Mouse (Mus musculus) heart, postnatal 0 days (tissue): ENCODE data around the gene Dmrt1.

Experiments
- CTCF ChIP-seq: IDR thresholded peaks from 2 replicates; pipeline ENCODE4 v1.5.1; 2016; ENCODE audit warnings: antibody characterized with exemption, control low read depth, low read depth
- EP300 ChIP-seq: IDR thresholded peaks from 2 replicates; pipeline ENCODE4 v1.6.1; 2016; ENCODE audit warnings: antibody characterized with exemption, low read depth

- TF ChIP-seq CTCF (no peak), EP300 (no peak)
These were observed 92.4 kb downstream of the Dmrt1 start for GRCm38 (mm10) chr19:25597717-25598232.
